23 mouse cellular contexts compared by ENCODE assay signal in genomic region chr8:4482501-4482900, GRCm38 (mm10).
"Had no signal": no experiment of that assay in that cellular context is flagged by ENCODE, and none has a peak within 500 bp of the region (broad histone marks: within the 10 kb centered on the region; RNA-seq: fewer than 3 reads in every experiment).

No protein-coding gene starts in this region.

- DNase-seq: gastrocnemius, adult 2 months; gastrocnemius, postnatal 10 days; gastrocnemius, postnatal 25 days; heart, adult 2 months; heart, postnatal 10 days; heart, postnatal 4 days; kidney, adult 18-20 months; kidney, adult 8-10 months; kidney, postnatal 10 days; kidney, postnatal 25 days; kidney, postnatal 4 days; left cerebral cortex, postnatal 4 days had no signal

- H3K36me3 ChIP-seq: heart, embryonic 10.5 days; heart, embryonic 12.5 days; hindbrain, embryonic 10.5 days; hindbrain, embryonic 12.5 days; intestine, embryonic 15.5 days; limb, embryonic 13.5 days; limb, embryonic 15.5 days had no signal

- H3K27ac ChIP-seq: gastrocnemius, adult 2 months; heart, adult 2 months; heart, embryonic 10.5 days; hindbrain, embryonic 10.5 days; hindbrain, embryonic 12.5 days; hindbrain, embryonic 14.5 days; intestine, embryonic 15.5 days; layer of hippocampus, adult 2 months; left cerebral cortex, adult 2 months; limb, embryonic 13.5 days; limb, embryonic 15.5 days; liver, embryonic 14.5 days had no signal

- H3K4me3 ChIP-seq: gastrocnemius, adult 2 months; heart, adult 2 months; heart, embryonic 10.5 days; heart, embryonic 12.5 days; hindbrain, embryonic 10.5 days; hindbrain, embryonic 12.5 days; intestine, embryonic 15.5 days; layer of hippocampus, adult 2 months; left cerebral cortex, adult 2 months; limb, embryonic 13.5 days; limb, embryonic 15.5 days had no signal

- H3K4me1 ChIP-seq: hindbrain, embryonic 10.5 days; hindbrain, embryonic 12.5 days; intestine, embryonic 15.5 days had no signal

- H3K9me3 ChIP-seq: heart, embryonic 10.5 days; heart, embryonic 12.5 days; hindbrain, embryonic 10.5 days; hindbrain, embryonic 12.5 days; intestine, embryonic 15.5 days; limb, embryonic 13.5 days; limb, embryonic 15.5 days had no signal

- H3K27me3 ChIP-seq: heart, embryonic 12.5 days; hindbrain, embryonic 12.5 days; intestine, embryonic 15.5 days; limb, embryonic 13.5 days; limb, embryonic 15.5 days had no signal
